Mouse (Mus musculus) kidney, embryonic 15.5 days (tissue): ENCODE measurements around the gene Csde1. TPM values are rescaled to one million over a fixed set of nuclear protein-coding genes. Genes with fewer than 3 reads are reported as not detected.

Experiments used
- ATAC-seq: fragments of 200-750 bp; cut with Nextera tagmentation; replicated peaks from 2 replicates; pipeline ENCODE4 v1.8.0; 2017; ENCODE audit warnings: moderate TSS enrichment; ENCODE audit not compliant: low FRiP score
- H3K27ac ChIP-seq: fragments of 300-500 bp; sonication (generic); 2 replicates; pipeline ENCODE4 v1.5.1; 2015; ENCODE audit warnings: mild to moderate bottlenecking, inconsistent platforms
- H3K27me3 ChIP-seq: fragments of 300-500 bp; sonication (generic); 2 replicates; pipeline ENCODE4 v1.6.1; 2015; ENCODE audit warnings: inconsistent platforms
- H3K36me3 ChIP-seq: fragments of 300-500 bp; sonication (generic); 2 replicates; pipeline ENCODE4 v1.6.1; 2015; ENCODE audit warnings: inconsistent platforms
- H3K4me1 ChIP-seq: fragments of 300-500 bp; sonication (generic); 2 replicates; pipeline ENCODE4 v1.6.1; 2015; ENCODE audit warnings: inconsistent platforms
- H3K4me2 ChIP-seq: fragments of 300-500 bp; sonication (generic); 2 replicates; pipeline ENCODE4 v1.6.1; 2015; ENCODE audit warnings: moderate library complexity, mild to moderate bottlenecking, inconsistent platforms
- H3K4me3 ChIP-seq: fragments of 300-500 bp; sonication (generic); replicated peaks from 2 replicates; pipeline ENCODE4 v1.5.1; 2015; ENCODE audit warnings: mild to moderate bottlenecking, inconsistent platforms
- H3K9ac ChIP-seq: fragments of 300-500 bp; sonication (generic); 2 replicates; pipeline ENCODE4 v1.6.1; 2015; ENCODE audit warnings: mild to moderate bottlenecking, inconsistent platforms
- H3K9me3 ChIP-seq: fragments of 300-500 bp; sonication (generic); replicated peaks from 2 replicates; pipeline ENCODE4 v1.6.1; 2016; ENCODE audit warnings: inconsistent platforms
- WGBS: fragments of 180-500 bp; shearing (Covaris S2); methylation state at CpG from one replicate; pipeline ENCODE4 v1.1.7; 2015; ENCODE audit warnings: mixed read lengths; 5-methylcytosine and 5-hydroxymethylcytosine counted together
- polyA plus RNA-seq: library from polyadenylated mRNA; unstranded; fragments of >200 nt; fragmentation: Nextera tagmentation; extraction: Ambion mirVana; gene quantifications from 2 replicates; pipeline ENCODE4 v1.2.1, GENCODE M21; 2015

Gene Csde1
- polyA plus RNA-seq, 1 experiment from 2014 or later, result 358 TPM

DNA sequence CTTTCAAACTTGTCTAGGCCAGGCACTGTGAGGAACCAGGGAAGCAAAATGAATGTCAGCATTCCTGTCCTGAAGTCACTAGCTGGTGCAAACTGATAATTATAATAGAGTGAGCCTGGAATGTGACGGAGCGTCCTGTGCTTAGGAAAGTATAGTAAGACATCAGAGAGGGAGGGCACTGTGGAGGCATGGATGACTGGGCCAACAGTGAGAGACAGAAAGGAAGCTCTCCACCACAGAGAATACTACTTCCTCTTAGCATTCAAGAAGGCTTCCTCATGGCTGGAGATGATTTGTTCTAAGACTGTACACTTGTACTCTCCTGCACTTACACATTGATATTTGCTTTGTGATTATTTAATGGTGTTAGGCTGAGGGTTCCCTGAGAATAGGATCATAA lies 2.9 kb upstream of the Csde1 start:
- no peak overlapping the region for H3K9ac ChIP-seq
- H3K4me3 ChIP-seq, result no peak overlapping the region
- no peak for ATAC-seq
- peaks cover 4% of the 10 kb centered on the region; the same call in 1 of the 2 replicates for H3K36me3 ChIP-seq
- no peak overlapping the region for H3K27ac ChIP-seq
- peaks cover 9% of the 10 kb centered on the region for H3K4me1 ChIP-seq
- no peak overlapping the region for H3K4me2 ChIP-seq
- no peaks in the 10 kb centered on the region for H3K27me3 ChIP-seq
- WGBS, result 67% methylated on average over 2 of the region's 2 CpGs
- H3K9me3 ChIP-seq, result no peaks in the 10 kb centered on the region

DNA sequence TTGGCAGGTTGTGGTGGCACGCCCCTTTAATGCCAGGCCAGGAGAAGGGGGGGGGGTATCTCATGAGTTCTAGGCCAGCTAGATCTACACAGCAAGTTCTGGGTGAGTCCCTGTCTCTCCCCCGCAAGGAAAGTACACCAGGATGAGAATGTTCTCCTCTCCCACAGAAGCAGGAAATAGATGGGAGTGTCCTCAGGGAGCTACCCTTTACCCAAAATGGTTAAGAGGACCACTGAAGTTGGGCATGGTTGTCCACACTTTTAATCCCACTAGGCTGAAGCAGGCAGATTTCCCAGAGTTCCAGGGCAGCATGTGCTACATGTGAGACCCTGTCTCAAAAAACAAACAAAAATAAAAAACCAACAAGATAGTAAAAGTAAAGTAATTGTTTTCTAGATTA lies 764 bp upstream of the Csde1 start:
- Histone ChIP-seq H3K4me3 (peak overlapping the region; percentile 72), H3K9me3 (no peaks in the 10 kb centered on the region), H3K4me2 (peak overlapping the region; percentile 59), H3K4me1 (peaks cover 12% of the 10 kb centered on the region), H3K27ac (peak overlapping the region; percentile 95; the same call in 1 of the 2 replicates), H3K27me3 (no peaks in the 10 kb centered on the region), H3K36me3 (peaks cover 6% of the 10 kb centered on the region; the same call in 1 of the 2 replicates), H3K9ac (peak overlapping the region; percentile 90; the same call in 1 of the 2 replicates)
- WGBS, result 93% methylated on average over 2 of the region's 2 CpGs
- ATAC-seq, result no peak

GRCm38 (mm10) chr3:103020943-103021638 lies 865 bp downstream of the Csde1 start:
- Histone ChIP-seq H3K9me3 (no peaks in the 10 kb centered on the region), H3K4me3 (peak overlapping the region; percentile 72), H3K9ac (peak overlapping the region; percentile 90), H3K4me2 (peak overlapping the region; percentile 71), H3K27ac (peak overlapping the region; percentile 95), H3K36me3 (peaks cover 6% of the 10 kb centered on the region; the same call in 1 of the 2 replicates), H3K27me3 (no peaks in the 10 kb centered on the region), H3K4me1 (peaks cover 12% of the 10 kb centered on the region)
- under 1% methylated on average over 35 of the region's 37 CpGs for WGBS
- peak; percentile 94 for ATAC-seq

- H3K9me3 ChIP-seq, result no peaks in the 10 kb centered on the region
- H3K4me1 ChIP-seq, result peaks cover 8% of the 10 kb centered on the region
- no peak overlapping the region for H3K4me3 ChIP-seq
- no peak for ATAC-seq
- WGBS, result 89% methylated on average over 1 of the region's 1 CpGs
- no peaks in the 10 kb centered on the region for H3K27me3 ChIP-seq
- H3K9ac ChIP-seq, result no peak overlapping the region
- peaks cover 51% of the 10 kb centered on the region for H3K36me3 ChIP-seq
- H3K27ac ChIP-seq, result no peak overlapping the region
- H3K4me2 ChIP-seq, result no peak overlapping the region
Observed at GRCm38 (mm10) chr3:103026174-103026573, 5.9 kb downstream of the Csde1 start.

DNA sequence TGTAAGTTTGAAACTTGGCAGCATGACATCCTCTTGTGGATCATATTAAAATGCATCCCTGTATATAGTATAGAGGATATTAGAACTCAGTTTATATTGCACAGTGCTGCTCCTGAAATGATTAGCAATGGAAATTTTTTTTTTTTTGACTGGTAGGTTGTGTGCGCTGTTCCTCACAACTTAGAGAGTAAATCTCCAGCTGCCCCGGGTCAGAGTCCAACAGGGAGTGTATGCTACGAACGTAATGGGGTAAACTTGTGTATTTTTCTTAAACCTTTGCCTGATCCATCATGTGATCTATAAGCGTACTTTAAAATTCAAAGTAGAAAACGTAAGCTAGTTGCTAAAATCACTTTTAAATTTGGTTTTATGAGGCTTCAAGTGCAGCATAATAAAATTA lies 20.1 kb downstream of the Csde1 start:
- no peaks in the 10 kb centered on the region for H3K9me3 ChIP-seq

GRCm38 (mm10) chr3:103040861-103041379 lies 20.7 kb downstream of the Csde1 start:
- no peaks in the 10 kb centered on the region for H3K27me3 ChIP-seq
- H3K9me3 ChIP-seq, result no peaks in the 10 kb centered on the region
- H3K4me2 ChIP-seq, result no peak overlapping the region
- 83% methylated on average over 1 of the region's 1 CpGs for WGBS
- peaks cover 79% of the 10 kb centered on the region for H3K36me3 ChIP-seq
- ATAC-seq, result no peak
- H3K9ac ChIP-seq, result no peak overlapping the region
- H3K4me3 ChIP-seq, result no peak overlapping the region
- H3K4me1 ChIP-seq, result no peaks in the 10 kb centered on the region
- no peak overlapping the region for H3K27ac ChIP-seq

More for the DNA sequence above, 20.1 kb downstream of the Csde1 start:
- H3K36me3 ChIP-seq, result peaks cover 73% of the 10 kb centered on the region
- H3K4me3 ChIP-seq, result no peak overlapping the region
- no peak overlapping the region for H3K4me2 ChIP-seq
- no peaks in the 10 kb centered on the region for H3K4me1 ChIP-seq
- no peak for ATAC-seq
- H3K9ac ChIP-seq, result no peak overlapping the region
- no peak overlapping the region for H3K27ac ChIP-seq
- 90% methylated on average over 6 of the region's 6 CpGs for WGBS
- no peaks in the 10 kb centered on the region for H3K27me3 ChIP-seq

DNA sequence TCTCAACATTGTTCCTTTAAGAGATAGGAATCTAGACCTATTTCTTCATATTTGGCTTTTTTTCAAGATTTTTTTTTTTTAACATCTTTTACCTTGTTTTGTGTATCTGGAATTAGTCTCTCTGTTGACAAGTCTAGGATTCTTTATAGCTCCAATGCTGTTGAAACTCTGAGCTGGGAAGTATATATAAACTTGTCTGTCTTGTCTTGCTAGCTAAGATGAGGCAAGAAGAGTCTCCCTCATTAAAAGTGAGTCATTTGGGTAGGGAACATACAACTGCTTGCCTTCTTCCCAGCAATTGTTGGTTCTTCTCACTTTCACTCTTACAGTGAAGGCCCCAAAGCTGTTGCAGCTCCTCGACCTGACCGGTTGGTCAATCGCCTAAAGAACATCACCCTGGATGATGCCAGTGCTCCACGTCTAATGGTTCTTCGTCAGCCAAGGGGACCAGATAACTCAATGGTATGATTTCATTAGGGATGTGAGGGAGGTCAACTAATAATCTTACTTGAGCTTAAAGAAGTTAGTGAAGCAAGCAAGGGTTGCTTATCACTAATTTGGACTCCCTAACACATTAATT lies 35.9 kb downstream of the Csde1 start:
- no peaks in the 10 kb centered on the region for H3K9me3 ChIP-seq
- no peak overlapping the region for H3K9ac ChIP-seq
- H3K4me2 ChIP-seq, result no peak overlapping the region
- 91% methylated on average over 5 of the region's 5 CpGs for WGBS
- no peaks in the 10 kb centered on the region for H3K27me3 ChIP-seq
- H3K36me3 ChIP-seq, result peaks cover 68% of the 10 kb centered on the region
- H3K4me3 ChIP-seq, result no peak overlapping the region
- H3K27ac ChIP-seq, result no peak overlapping the region
- ATAC-seq, result no peak
- H3K4me1 ChIP-seq, result peaks cover 6% of the 10 kb centered on the region; the same call in 1 of the 2 replicates

- peak; percentile 68 for ATAC-seq
- 5% methylated on average over 10 of the region's 10 CpGs for WGBS
- no peaks in the 10 kb centered on the region for H3K9me3 ChIP-seq
- H3K27ac ChIP-seq, result peak overlapping the region; percentile 98
- peak overlapping the region; percentile 23; the same call in 1 of the 2 replicates for H3K9ac ChIP-seq
- peaks cover 68% of the 10 kb centered on the region for H3K36me3 ChIP-seq
- peak overlapping the region; percentile 86 for H3K4me3 ChIP-seq
- no peaks in the 10 kb centered on the region for H3K27me3 ChIP-seq
- H3K4me1 ChIP-seq, result peaks cover 6% of the 10 kb centered on the region; the same call in 1 of the 2 replicates
- peak overlapping the region; percentile 75 for H3K4me2 ChIP-seq
Observed at GRCm38 (mm10) chr3:103057752-103058151, 37.5 kb downstream of the Csde1 start.

DNA sequence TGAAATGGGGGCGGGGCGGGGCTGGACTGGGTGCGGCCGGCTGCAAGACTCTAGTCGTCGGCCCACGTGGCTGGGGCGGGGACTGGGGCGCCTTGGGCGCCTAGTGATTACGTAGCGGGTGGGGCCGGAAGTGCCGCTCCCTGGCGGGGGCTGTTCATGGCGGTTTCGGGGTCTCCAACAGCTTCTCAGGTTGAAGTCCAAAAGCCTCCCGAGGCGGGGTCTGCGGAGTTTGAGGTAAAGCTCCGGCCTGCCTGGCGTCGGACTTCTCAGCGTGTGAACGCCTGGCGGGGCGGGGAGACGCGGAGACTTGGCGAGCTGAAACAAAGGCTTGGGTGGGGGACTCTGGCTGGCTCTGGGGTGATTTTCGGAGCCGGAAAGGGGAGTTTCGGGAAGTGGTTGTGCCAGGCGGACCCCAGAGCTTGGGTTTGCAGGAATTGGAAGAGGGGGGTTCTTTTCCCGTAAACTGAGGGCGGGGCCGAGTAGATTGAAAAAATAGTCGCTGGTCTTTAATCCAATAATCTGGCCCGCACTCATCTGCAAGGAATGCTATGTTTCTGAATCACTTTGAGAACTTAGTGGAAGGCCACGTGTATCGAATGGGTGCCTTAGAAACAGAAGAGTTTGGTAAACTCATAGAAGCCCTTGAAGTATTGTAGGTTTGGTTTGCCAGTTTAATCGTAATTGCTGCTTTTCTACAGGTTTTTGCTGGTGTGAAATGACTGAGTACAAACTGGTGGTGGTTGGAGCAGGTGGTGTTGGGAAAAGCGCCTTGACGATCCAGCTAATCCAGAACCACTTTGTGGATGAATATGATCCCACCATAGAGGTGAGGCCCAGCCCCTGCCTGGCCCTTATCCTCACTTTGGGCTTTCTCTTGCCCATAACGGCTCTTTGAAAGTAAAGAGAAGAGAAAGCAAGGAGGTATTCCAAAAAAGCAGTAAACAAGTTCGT lies 38.3 kb downstream of the Csde1 start, which contains the start of gene Nras:
Nras (plus strand) TSS at position 79 of the 951 bp plus-strand sequence.
- H3K9ac ChIP-seq, result peak within 1 kb of the TSS; percentile 89
- H3K36me3 ChIP-seq, result peaks cover 70% of the 10 kb centered on the region
- ATAC-seq, result peak; percentile 96
- peak within 1 kb of the TSS; percentile 98 for H3K27ac ChIP-seq
- H3K9me3 ChIP-seq, result no peaks in the 10 kb centered on the region
- peaks cover 6% of the 10 kb centered on the region; the same call in 1 of the 2 replicates for H3K4me1 ChIP-seq
- H3K4me3 ChIP-seq, result peak within 1 kb of the TSS; percentile 86
- WGBS, result 2% methylated on average over 46 of the region's 46 CpGs
- no peaks in the 10 kb centered on the region for H3K27me3 ChIP-seq
- H3K4me2 ChIP-seq, result peak within 1 kb of the TSS; percentile 75

GRCm38 (mm10) chr3:103066927-103067326 lies 46.7 kb downstream of the Csde1 start:
- H3K9ac ChIP-seq, result no peak overlapping the region
- no peak overlapping the region for H3K27ac ChIP-seq
- no peak overlapping the region for H3K4me3 ChIP-seq
- no peaks in the 10 kb centered on the region for H3K9me3 ChIP-seq
- 90% methylated on average over 8 of the region's 8 CpGs for WGBS
- no peak for ATAC-seq
- H3K27me3 ChIP-seq, result no peaks in the 10 kb centered on the region
- H3K4me2 ChIP-seq, result no peak overlapping the region
- peaks cover 70% of the 10 kb centered on the region for H3K36me3 ChIP-seq
- H3K4me1 ChIP-seq, result no peaks in the 10 kb centered on the region

- Histone ChIP-seq H3K27me3 (no peaks in the 10 kb centered on the region), H3K27ac (no peak overlapping the region), H3K9ac (no peak overlapping the region), H3K36me3 (peaks cover 50% of the 10 kb centered on the region), H3K4me3 (no peak overlapping the region), H3K4me1 (no peaks in the 10 kb centered on the region), H3K9me3 (no peaks in the 10 kb centered on the region), H3K4me2 (no peak overlapping the region)
- ATAC-seq, result no peak
- 83% methylated on average over 6 of the region's 6 CpGs for WGBS
Observed at GRCm38 (mm10) chr3:103068971-103069370, 48.7 kb downstream of the Csde1 start.
